Mouse (Mus musculus) C2C12 (cell line): ENCODE results near the gene Pdcl.

Source experiments
- CTCF ChIP-seq: IDR thresholded peaks from one replicate; pipeline ENCODE4 v1.5.1; 2011; ENCODE audit not compliant: control insufficient read depth, insufficient read depth, insufficient read length
- MAX ChIP-seq: IDR thresholded peaks from one replicate; pipeline ENCODE4 v1.6.1; 2011; ENCODE audit warnings: mild to moderate bottlenecking, control low read depth
- MYOD1 ChIP-seq: IDR thresholded peaks from one replicate; pipeline ENCODE4 v1.6.1; 2011; ENCODE audit warnings: low read depth; ENCODE audit not compliant: control insufficient read depth, insufficient read length
- USF1 ChIP-seq: IDR thresholded peaks from one replicate; pipeline ENCODE4 v1.6.1; 2011; ENCODE audit warnings: low read depth, mild to moderate bottlenecking, control low read depth, moderate library complexity

GRCm38 (mm10) chr2:37351671-37352070, 7.5 kb downstream of the Pdcl start:
- TF ChIP-seq USF1: no peak
- TF ChIP-seq MAX: no peak
- no peak for TF ChIP-seq CTCF
- TF ChIP-seq MYOD1: no peak
